Mouse (Mus musculus): ENCODE data around the gene Tlr7. TPM values are rescaled to one million over a fixed set of nuclear protein-coding genes. Genes with fewer than 3 reads are reported as not detected.

The Tlr7 gene
- total RNA-seq, 1 experiment, result 0.09 TPM

DNA sequence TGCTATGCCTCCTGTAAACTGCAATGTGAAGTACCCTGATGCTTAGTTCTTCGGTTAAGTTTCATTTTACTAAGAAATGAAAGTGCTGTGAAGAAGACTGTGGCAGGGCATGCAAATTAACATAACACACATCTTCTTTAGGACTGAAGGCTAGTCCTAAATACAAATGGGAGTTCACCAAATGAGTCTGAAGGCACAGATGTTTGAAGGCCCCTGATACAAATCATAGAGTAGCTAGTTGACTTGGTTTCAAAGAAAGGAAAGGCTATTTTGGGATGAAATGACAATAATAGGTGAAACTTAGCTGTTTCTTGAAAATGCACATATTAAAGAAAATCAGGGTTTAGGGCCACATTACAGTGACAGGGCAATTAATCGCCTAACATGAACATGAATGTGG lies 9.8 kb upstream of the Tlr7 start:
- Histone ChIP-seq H3K9ac (ENCODE audit: insufficient read depth, low read depth, low read length, poor library complexity, severe bottlenecking) (no peak overlapping the region), H3K9me3 (ENCODE audit: control insufficient read depth, insufficient read depth, low read depth, low read length) (no peaks in the 10 kb centered on the region), H3K4me3 (ENCODE audit: insufficient read depth in 1 of 2, low read depth in 1 of 2, low read length in 2 of 2, poor library complexity in 1 of 2, severe bottlenecking in 1 of 2) (no peak overlapping the region), H3K4me1 (ENCODE audit: control insufficient read depth in 2 of 2, insufficient read depth in 2 of 2, low read length in 2 of 2, poor library complexity in 1 of 2) (no peaks in the 10 kb centered on the region), H3K36me3 (ENCODE audit: control insufficient read depth, insufficient read depth, low read length, poor library complexity, severe bottlenecking) (no peaks in the 10 kb centered on the region), H3K27ac (ENCODE audit: insufficient read depth, low read depth, low read length, poor library complexity, severe bottlenecking) (no peak overlapping the region)
- in situ Hi-C loops (cut with MboI; ENCODE audit: low sequenced_read_pairs in 2 of 2, unreplicated experiment in 2 of 2), result no loop called here
- no peak for TF ChIP-seq MAFK (IDR thresholded peaks at IDR 0.05; ENCODE audit: insufficient read depth, low read depth, low read length)
- no peak for TF ChIP-seq ZNF384 (IDR thresholded peaks at IDR 0.05; ENCODE audit: low read depth, low read length)
- no peak for TF ChIP-seq HCFC1 (IDR thresholded peaks at IDR 0.05; ENCODE audit: borderline replicate concordance, insufficient read depth, low read length)
- TF ChIP-seq ZC3H11A (IDR thresholded peaks at IDR 0.05; ENCODE audit: borderline replicate concordance, low read depth, low read length), result no peak
- no peak for TF ChIP-seq CHD2 (IDR thresholded peaks at IDR 0.05; ENCODE audit: low read depth, low read length)
- DNase-seq (ENCODE audit: low read depth, low spot score), result no peak

- H3K36me3 ChIP-seq (ENCODE audit: control insufficient read depth, insufficient read depth, low read length, poor library complexity, severe bottlenecking), result no peaks in the 10 kb centered on the region
- TF ChIP-seq HCFC1 (IDR thresholded peaks at IDR 0.05; ENCODE audit: borderline replicate concordance, insufficient read depth, low read length), result no peak
- TF ChIP-seq MAFK (IDR thresholded peaks at IDR 0.05; ENCODE audit: insufficient read depth, low read depth, low read length), result no peak
- no peak for TF ChIP-seq CHD2 (IDR thresholded peaks at IDR 0.05; ENCODE audit: low read depth, low read length)
- TF ChIP-seq ZC3H11A (IDR thresholded peaks at IDR 0.05; ENCODE audit: borderline replicate concordance, low read depth, low read length), result no peak
- TF ChIP-seq ZNF384 (IDR thresholded peaks at IDR 0.05; ENCODE audit: low read depth, low read length), result no peak
- no peaks in the 10 kb centered on the region for H3K9me3 ChIP-seq (ENCODE audit: control insufficient read depth, insufficient read depth, low read depth, low read length)
- H3K4me3 ChIP-seq (ENCODE audit: insufficient read depth in 1 of 2, low read depth in 1 of 2, low read length in 2 of 2, poor library complexity in 1 of 2, severe bottlenecking in 1 of 2), result no peak overlapping the region
- H3K27ac ChIP-seq (ENCODE audit: insufficient read depth, low read depth, low read length, poor library complexity, severe bottlenecking), result no peak overlapping the region
- in situ Hi-C loops (cut with MboI; ENCODE audit: low sequenced_read_pairs in 2 of 2, unreplicated experiment in 2 of 2), result no loop called here
- H3K9ac ChIP-seq (ENCODE audit: insufficient read depth, low read depth, low read length, poor library complexity, severe bottlenecking), result no peak overlapping the region
- no peaks in the 10 kb centered on the region for H3K4me1 ChIP-seq (ENCODE audit: control insufficient read depth in 2 of 2, insufficient read depth in 2 of 2, low read length in 2 of 2, poor library complexity in 1 of 2)
- no peak for DNase-seq (ENCODE audit: low read depth, low spot score)
Observed at GRCm38 (mm10) chrX:167337990-167338389, 7.6 kb upstream of the Tlr7 start.

DNA sequence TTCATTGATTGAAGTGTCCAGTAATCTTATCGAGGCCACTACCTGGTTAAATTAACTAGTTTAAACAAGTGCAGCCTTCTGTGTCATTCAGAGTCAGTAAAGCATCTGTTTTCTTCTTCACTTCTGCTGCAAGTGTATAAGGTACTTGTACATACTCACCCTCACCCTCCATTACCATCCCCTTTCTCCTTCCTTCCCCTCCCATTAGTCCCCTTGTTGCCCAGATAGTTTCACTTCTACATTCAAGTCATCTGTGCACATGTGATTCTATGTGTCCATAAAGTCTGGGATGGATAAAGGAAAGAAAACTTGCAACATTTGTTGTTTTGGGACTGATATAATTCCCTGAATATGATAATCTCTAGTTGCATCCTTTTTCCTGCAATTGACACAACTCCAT lies 4.2 kb upstream of the Tlr7 start:
- Histone ChIP-seq H3K9ac (ENCODE audit: insufficient read depth, low read depth, low read length, poor library complexity, severe bottlenecking) (no peak overlapping the region), H3K27ac (ENCODE audit: insufficient read depth, low read depth, low read length, poor library complexity, severe bottlenecking) (no peak overlapping the region), H3K9me3 (ENCODE audit: control insufficient read depth, insufficient read depth, low read depth, low read length) (no peaks in the 10 kb centered on the region), H3K4me1 (ENCODE audit: control insufficient read depth in 2 of 2, insufficient read depth in 2 of 2, low read length in 2 of 2, poor library complexity in 1 of 2) (no peaks in the 10 kb centered on the region), H3K36me3 (ENCODE audit: control insufficient read depth, insufficient read depth, low read length, poor library complexity, severe bottlenecking) (no peaks in the 10 kb centered on the region), H3K4me3 (ENCODE audit: insufficient read depth in 1 of 2, low read depth in 1 of 2, low read length in 2 of 2, poor library complexity in 1 of 2, severe bottlenecking in 1 of 2) (no peak overlapping the region)
- in situ Hi-C loops (cut with MboI; ENCODE audit: low sequenced_read_pairs in 2 of 2, unreplicated experiment in 2 of 2), result no loop called here
- no peak for DNase-seq (ENCODE audit: low read depth, low spot score)
- TF ChIP-seq ZC3H11A (IDR thresholded peaks at IDR 0.05; ENCODE audit: borderline replicate concordance, low read depth, low read length) (no peak), HCFC1 (IDR thresholded peaks at IDR 0.05; ENCODE audit: borderline replicate concordance, insufficient read depth, low read length) (no peak), MAFK (IDR thresholded peaks at IDR 0.05; ENCODE audit: insufficient read depth, low read depth, low read length) (no peak), ZNF384 (IDR thresholded peaks at IDR 0.05; ENCODE audit: low read depth, low read length) (no peak), CHD2 (IDR thresholded peaks at IDR 0.05; ENCODE audit: low read depth, low read length) (no peak)

DNA sequence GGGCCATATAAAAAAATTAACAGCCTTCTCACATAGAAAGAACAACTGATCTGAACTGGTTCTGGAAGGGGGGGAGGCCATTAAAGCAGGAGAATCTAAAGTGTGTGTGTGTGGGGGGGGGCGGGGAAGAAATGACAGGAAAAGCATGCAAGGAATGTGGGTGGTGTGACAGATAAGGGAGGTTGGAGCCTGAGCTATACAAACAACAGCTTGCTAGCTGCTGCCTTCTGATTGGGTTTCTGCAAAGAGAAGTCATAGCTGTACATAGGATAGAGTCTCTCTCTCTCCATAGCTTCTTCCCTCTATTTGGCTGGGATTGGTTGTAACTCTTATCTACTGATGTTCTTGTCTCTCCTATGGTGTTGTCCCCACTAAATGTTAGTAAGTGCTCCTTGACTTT lies 2.2 kb upstream of the Tlr7 start:
- in situ Hi-C loops (cut with MboI; ENCODE audit: low sequenced_read_pairs in 2 of 2, unreplicated experiment in 2 of 2), result no loop called here
- no peaks in the 10 kb centered on the region for H3K9me3 ChIP-seq (ENCODE audit: control insufficient read depth, insufficient read depth, low read depth, low read length)
- TF ChIP-seq ZNF384 (IDR thresholded peaks at IDR 0.05; ENCODE audit: low read depth, low read length), result no peak
- no peak for TF ChIP-seq HCFC1 (IDR thresholded peaks at IDR 0.05; ENCODE audit: borderline replicate concordance, insufficient read depth, low read length)
- no peak for TF ChIP-seq ZC3H11A (IDR thresholded peaks at IDR 0.05; ENCODE audit: borderline replicate concordance, low read depth, low read length)
- TF ChIP-seq MAFK (IDR thresholded peaks at IDR 0.05; ENCODE audit: insufficient read depth, low read depth, low read length), result no peak
- TF ChIP-seq CHD2 (IDR thresholded peaks at IDR 0.05; ENCODE audit: low read depth, low read length), result no peak
- H3K36me3 ChIP-seq (ENCODE audit: control insufficient read depth, insufficient read depth, low read length, poor library complexity, severe bottlenecking), result no peaks in the 10 kb centered on the region
- no peak for DNase-seq (ENCODE audit: low read depth, low spot score)
- no peak overlapping the region for H3K27ac ChIP-seq (ENCODE audit: insufficient read depth, low read depth, low read length, poor library complexity, severe bottlenecking)
- H3K4me3 ChIP-seq (ENCODE audit: insufficient read depth in 1 of 2, low read depth in 1 of 2, low read length in 2 of 2, poor library complexity in 1 of 2, severe bottlenecking in 1 of 2), result no peak overlapping the region
- no peaks in the 10 kb centered on the region for H3K4me1 ChIP-seq (ENCODE audit: control insufficient read depth in 2 of 2, insufficient read depth in 2 of 2, low read length in 2 of 2, poor library complexity in 1 of 2)
- H3K9ac ChIP-seq (ENCODE audit: insufficient read depth, low read depth, low read length, poor library complexity, severe bottlenecking), result no peak overlapping the region

DNA sequence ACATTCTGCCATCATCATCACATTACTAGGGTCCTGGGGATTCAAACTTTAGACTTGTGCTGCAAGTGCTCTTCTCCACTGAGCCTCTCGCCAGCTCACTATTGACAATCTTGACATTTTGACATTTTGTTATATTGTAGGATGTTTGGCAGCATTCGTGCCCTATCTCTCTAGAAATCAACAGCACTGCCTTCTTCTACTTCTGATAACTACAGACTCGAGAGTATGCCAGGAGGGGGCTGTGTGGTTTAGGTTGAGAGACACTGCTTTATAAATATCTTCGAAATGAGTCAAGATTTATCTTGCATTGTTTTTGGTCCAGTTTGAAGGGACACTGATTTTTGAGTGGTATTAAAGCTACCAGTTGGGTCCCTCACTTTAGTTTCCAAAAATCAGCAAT lies 635 bp upstream of the Tlr7 start:
- Histone ChIP-seq H3K27ac (ENCODE audit: insufficient read depth, low read depth, low read length, poor library complexity, severe bottlenecking) (no peak overlapping the region), H3K36me3 (ENCODE audit: control insufficient read depth, insufficient read depth, low read length, poor library complexity, severe bottlenecking) (no peaks in the 10 kb centered on the region), H3K9ac (ENCODE audit: insufficient read depth, low read depth, low read length, poor library complexity, severe bottlenecking) (no peak overlapping the region), H3K4me1 (ENCODE audit: control insufficient read depth in 2 of 2, insufficient read depth in 2 of 2, low read length in 2 of 2, poor library complexity in 1 of 2) (no peaks in the 10 kb centered on the region), H3K4me3 (ENCODE audit: insufficient read depth in 1 of 2, low read depth in 1 of 2, low read length in 2 of 2, poor library complexity in 1 of 2, severe bottlenecking in 1 of 2) (no peak overlapping the region), H3K9me3 (ENCODE audit: control insufficient read depth, insufficient read depth, low read depth, low read length) (no peaks in the 10 kb centered on the region)
- TF ChIP-seq HCFC1 (IDR thresholded peaks at IDR 0.05; ENCODE audit: borderline replicate concordance, insufficient read depth, low read length), result no peak
- no peak for TF ChIP-seq ZC3H11A (IDR thresholded peaks at IDR 0.05; ENCODE audit: borderline replicate concordance, low read depth, low read length)
- no peak for TF ChIP-seq MAFK (IDR thresholded peaks at IDR 0.05; ENCODE audit: insufficient read depth, low read depth, low read length)
- no peak for TF ChIP-seq ZNF384 (IDR thresholded peaks at IDR 0.05; ENCODE audit: low read depth, low read length)
- TF ChIP-seq CHD2 (IDR thresholded peaks at IDR 0.05; ENCODE audit: low read depth, low read length), result no peak
- no peak for DNase-seq (ENCODE audit: low read depth, low spot score)
- in situ Hi-C loops (cut with MboI; ENCODE audit: low sequenced_read_pairs in 2 of 2, unreplicated experiment in 2 of 2), result no loop called here

Data from ES-E14 (cell line).